Mouse (Mus musculus) C2C12 (cell line): ENCODE results near the gene Chrm2.

ENCODE experiments used
- CTCF ChIP-seq: IDR thresholded peaks from one replicate; pipeline ENCODE4 v1.5.1; 2011; ENCODE audit not compliant: control insufficient read depth, insufficient read depth, insufficient read length
- MAX ChIP-seq: IDR thresholded peaks from one replicate; pipeline ENCODE4 v1.6.1; 2011; ENCODE audit warnings: mild to moderate bottlenecking, control low read depth
- MYOG ChIP-seq: IDR thresholded peaks from one replicate; pipeline ENCODE4 v1.6.1; 2011; ENCODE audit not compliant: control insufficient read depth, insufficient read length; ENCODE audit errors: extremely low read depth

GRCm38 (mm10) chr6:36507008-36507663 is 119.3 kb downstream of the Chrm2 start:
- TF ChIP-seq CTCF (no peak), MAX (no peak), MYOG (no peak)
